Mouse (Mus musculus): ENCODE measurements around the gene Cpt1a.

Gene Cpt1a

GRCm38 (mm10) chr19:3374028-3374427 lies 51.9 kb downstream of the Cpt1a start:
- DNase-seq: no peak

DNA sequence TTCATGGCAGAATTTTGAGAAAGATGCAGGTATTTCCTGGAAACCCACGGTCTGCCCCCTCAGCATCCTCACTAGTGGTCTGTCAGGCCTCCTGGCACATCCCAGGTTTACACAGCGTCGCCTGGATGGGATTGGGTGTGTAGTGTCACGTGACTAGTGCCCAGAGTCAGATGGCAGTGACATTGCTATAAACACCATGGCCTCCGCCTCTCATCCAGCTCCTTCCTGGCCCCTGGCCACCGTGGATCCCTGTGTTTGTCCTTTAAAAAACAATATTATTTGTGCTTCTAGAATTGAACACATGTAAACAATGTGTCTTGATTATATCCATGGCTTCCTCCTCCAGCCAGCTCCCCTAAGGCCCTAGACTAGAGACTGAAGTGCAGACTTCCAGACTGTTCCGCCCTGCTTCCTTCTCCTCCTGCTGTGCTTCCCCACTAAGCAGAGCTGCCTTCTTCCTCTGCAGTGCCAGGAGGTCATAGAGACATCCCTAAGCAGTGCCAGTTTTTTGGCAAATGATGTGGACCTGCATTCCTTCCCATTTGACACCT lies 53.9 kb downstream of the Cpt1a start:
- no peak for DNase-seq

GRCm38 (mm10) chr19:3376966-3377715 lies 55.0 kb downstream of the Cpt1a start:
- no peak for DNase-seq

DNA sequence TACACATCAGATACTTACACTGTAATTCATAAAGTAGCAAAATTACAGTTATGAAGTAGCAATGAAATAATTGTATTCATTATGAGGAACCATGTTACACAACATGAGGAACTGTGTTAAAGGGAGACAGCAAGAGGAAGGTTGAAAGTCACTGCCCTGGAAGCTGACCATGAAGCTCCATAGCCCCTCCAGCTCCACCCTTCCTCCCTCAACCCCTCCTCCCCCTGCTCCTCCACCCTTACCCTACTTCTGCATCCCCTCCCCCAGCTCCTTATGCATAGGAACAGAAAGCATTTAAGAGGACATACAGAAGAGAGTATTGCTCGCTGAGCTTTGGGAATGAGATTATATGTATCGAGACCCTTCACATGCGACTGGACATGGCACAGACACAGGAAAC lies 56.5 kb downstream of the Cpt1a start:
- DNase-seq: no peak

- DNase-seq: no peak
Observed at GRCm38 (mm10) chr19:3388061-3388460, 65.9 kb downstream of the Cpt1a start.

GRCm38 (mm10) chr19:3388629-3389057 lies 66.5 kb downstream of the Cpt1a start, which contains the start of gene Tesmin:
Tesmin (plus strand) TSS chr19:3388857.
- peak; percentile 91 to 97 for DNase-seq

GRCm38 (mm10) chr19:3389089-3389488 lies 67.0 kb downstream of the Cpt1a start:
- peak; percentile 78 to 90 for DNase-seq

GRCm38 (mm10) chr19:3392384-3392783 lies 70.2 kb downstream of the Cpt1a start:
- no peak for DNase-seq

- DNase-seq: no peak
Observed at GRCm38 (mm10) chr19:3394216-3394615, 72.1 kb downstream of the Cpt1a start.

DNA sequence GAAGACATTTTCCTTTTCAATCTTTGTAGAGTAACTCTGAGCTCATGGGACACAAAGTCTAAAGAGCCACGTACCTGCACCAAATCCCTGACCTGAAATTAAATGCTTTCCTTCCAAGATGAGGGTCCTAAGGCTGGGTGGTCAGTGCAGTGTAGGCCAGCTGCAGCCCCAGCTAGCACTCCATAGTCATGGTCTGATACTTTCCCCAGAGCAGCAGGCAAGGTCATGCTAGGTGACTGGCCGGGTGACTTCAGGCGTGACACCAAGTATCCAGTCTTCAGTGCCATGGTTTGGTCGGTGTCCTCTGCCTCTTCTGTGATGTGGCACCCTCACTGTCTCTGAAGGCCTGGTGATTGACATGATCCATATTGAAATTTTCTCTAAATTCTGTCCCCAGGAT lies 77.9 kb downstream of the Cpt1a start:
- DNase-seq: no peak

DNA sequence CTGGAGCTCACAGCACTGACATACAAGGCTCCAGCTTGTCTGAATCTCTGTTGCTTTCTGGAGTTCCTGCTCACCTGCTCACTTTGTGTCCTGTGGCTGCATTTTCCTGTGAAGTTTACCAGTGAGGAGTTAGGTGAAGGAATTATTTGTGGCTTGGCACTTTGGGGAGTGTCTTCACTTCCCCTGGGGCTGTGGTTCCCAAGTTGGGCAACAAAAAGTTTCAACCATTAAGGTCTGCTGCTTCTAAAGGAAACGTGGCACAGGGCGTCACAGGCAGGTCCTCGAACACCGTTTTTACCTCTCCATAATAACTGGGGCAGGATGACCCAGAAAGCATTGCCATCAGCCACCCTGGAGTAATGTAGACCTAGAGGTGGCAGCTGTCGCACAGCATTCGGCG lies 79.4 kb downstream of the Cpt1a start:
- DNase-seq: no peak

- no peak for DNase-seq
Observed at GRCm38 (mm10) chr19:3401943-3402342, 79.8 kb downstream of the Cpt1a start.

GRCm38 (mm10) chr19:3402390-3402789 lies 80.3 kb downstream of the Cpt1a start:
- DNase-seq: no peak

DNA sequence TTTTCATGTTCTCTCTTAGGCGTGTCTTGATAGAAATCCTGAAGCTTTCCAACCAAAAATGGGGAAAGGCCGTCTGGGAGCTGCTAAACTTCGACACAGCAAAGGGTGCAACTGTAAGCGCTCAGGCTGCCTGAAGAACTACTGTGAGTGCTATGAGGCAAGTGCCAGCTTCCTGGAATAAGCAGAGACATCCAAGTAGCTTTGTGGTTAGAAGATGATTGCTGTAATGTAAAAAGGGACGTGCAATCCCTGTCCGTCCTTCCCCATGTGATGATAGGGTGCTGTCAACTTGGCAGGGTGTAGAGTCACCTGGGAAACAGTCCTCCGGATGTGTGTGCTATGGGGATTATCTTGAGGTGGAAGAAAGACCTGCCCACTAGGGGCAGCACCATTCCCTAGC lies 81.9 kb downstream of the Cpt1a start:
- DNase-seq: no peak

- no peak for DNase-seq
Observed at GRCm38 (mm10) chr19:3405531-3406281, 83.6 kb downstream of the Cpt1a start.

DNA sequence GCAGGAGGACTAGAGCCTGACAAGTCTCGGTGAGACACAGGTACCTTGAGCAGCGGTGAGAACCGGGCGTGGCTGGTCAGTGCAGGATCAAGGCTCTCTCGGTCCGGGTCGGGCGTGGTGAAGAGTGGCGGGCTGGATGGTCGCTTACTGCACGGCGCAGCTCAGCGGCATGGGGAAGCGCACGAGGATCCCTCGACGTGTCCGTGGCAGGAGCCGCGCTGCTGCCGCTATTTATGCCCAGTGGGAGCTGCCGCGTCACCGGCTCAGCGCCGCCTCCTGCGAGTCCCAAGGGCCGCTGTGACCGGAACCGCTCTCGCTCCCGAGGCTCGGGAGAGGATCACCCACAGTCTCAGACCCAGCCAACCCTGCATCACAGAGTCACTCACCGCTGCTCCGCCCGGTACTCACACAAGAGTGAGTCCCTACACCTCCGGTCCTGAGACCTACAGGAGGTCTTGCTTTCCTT lies 92.2 kb downstream of the Cpt1a start, which contains the start of gene Gal:
Gene Gal (minus strand): TSS at position 277 of the 466 bp plus-strand sequence.
- DNase-seq: peak in 1 of 2 experiments; percentile 2

- DNase-seq: no peak
Observed at GRCm38 (mm10) chr19:3419251-3419650, 97.1 kb downstream of the Cpt1a start.

DNA sequence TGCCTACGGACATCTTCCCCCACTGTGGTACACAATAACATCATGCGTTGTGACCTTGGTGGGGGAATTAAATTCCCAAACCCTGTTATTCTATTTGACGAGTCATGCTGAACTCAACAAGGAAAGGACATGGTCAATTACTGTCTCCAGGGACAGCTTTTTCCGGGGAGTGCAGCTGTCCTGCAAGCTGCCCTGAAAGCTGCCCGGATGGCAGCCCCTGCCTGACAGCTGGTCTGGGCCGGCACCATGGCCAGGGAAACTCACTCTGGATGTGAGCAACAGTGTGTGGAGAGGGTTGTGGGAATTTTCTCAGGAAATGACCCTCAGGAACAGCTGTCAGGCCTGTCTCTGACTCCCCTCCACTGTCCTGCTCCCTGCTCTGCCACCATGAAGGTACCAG lies 100.4 kb downstream of the Cpt1a start:
- DNase-seq: no peak

DNA sequence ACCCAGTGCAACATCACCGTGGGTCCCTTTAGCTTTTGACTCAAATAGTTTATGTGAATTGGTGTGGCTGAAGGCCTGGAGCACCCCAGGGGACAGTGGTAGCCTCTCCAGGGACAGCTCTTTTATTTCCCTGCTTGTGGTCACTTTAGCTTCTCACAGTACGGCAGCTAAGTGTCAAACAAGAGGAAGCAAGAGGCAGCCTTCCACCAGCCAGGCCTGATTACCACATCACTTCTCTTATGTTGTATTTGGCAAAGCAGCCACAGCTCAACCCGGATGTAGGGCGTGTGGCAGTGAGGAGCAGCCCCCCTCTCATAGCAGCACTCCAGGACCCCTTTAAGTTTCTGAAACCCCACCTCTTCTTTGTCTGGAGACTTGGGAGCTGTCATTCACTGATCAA lies 100.8 kb downstream of the Cpt1a start:
- DNase-seq: no peak

- no peak for DNase-seq
Observed at GRCm38 (mm10) chr19:3424214-3424613, 102.1 kb downstream of the Cpt1a start.

GRCm38 (mm10) chr19:3428057-3428830 lies 106.1 kb downstream of the Cpt1a start:
- no peak for DNase-seq

- no peak for DNase-seq
Observed at GRCm38 (mm10) chr19:3429156-3429816, 107.2 kb downstream of the Cpt1a start.

Measured in kidney, adult 8-10 months (tissue).